Mouse (Mus musculus) heart, embryonic 15.5 days (tissue): Measurements from ENCODE around the gene Fscn3. TPM values are rescaled to one million over a fixed set of nuclear protein-coding genes. Genes with fewer than 3 reads are reported as not detected.

Experiments
- ATAC-seq: fragments of 200-750 bp; cut with Nextera tagmentation; replicated peaks from 2 replicates; pipeline ENCODE4 v1.8.0; 2017; ENCODE audit warnings: low read depth, moderate TSS enrichment; ENCODE audit not compliant: insufficient number of reproducible peaks, insufficient read depth, low FRiP score
- H3K27ac ChIP-seq: fragments of 300-500 bp; sonication (generic); 2 replicates; pipeline ENCODE4 v1.5.1; 2015; ENCODE audit warnings: mild to moderate bottlenecking, inconsistent platforms
- H3K27me3 ChIP-seq: fragments of 300-500 bp; sonication (generic); 2 replicates; pipeline ENCODE4 v1.6.1; 2015; ENCODE audit warnings: inconsistent platforms
- H3K36me3 ChIP-seq: fragments of 300-500 bp; sonication (generic); 2 replicates; pipeline ENCODE4 v1.6.1; 2015; ENCODE audit warnings: mild to moderate bottlenecking, inconsistent platforms
- H3K4me1 ChIP-seq: fragments of 300-500 bp; sonication (generic); replicated peaks from 2 replicates; pipeline ENCODE4 v1.6.1; 2015; ENCODE audit warnings: inconsistent platforms
- H3K4me2 ChIP-seq: fragments of 300-500 bp; sonication (generic); 2 replicates; pipeline ENCODE4 v1.6.1; 2015; ENCODE audit warnings: inconsistent platforms, mild to moderate bottlenecking, moderate library complexity
- H3K4me3 ChIP-seq: fragments of 300-500 bp; sonication (generic); 2 replicates; pipeline ENCODE4 v1.5.1; 2015; ENCODE audit warnings: mild to moderate bottlenecking, inconsistent platforms
- H3K9ac ChIP-seq: fragments of 300-500 bp; sonication (generic); 2 replicates; pipeline ENCODE4 v1.6.1; 2015; ENCODE audit warnings: mild to moderate bottlenecking, inconsistent platforms
- H3K9me3 ChIP-seq: fragments of 300-500 bp; sonication (generic); replicated peaks from 2 replicates; pipeline ENCODE4 v1.6.1; 2016; ENCODE audit warnings: inconsistent platforms
- WGBS: fragments of 180-500 bp; shearing (Covaris S2); methylation state at CpG from one replicate; pipeline ENCODE4 v1.1.7; 2015; ENCODE audit warnings: mixed read lengths; 5-methylcytosine and 5-hydroxymethylcytosine counted together
- polyA plus RNA-seq: library from polyadenylated mRNA; unstranded; fragments of >200 nt; fragmentation: Nextera tagmentation; extraction: Ambion mirVana; gene quantifications from 2 replicates; pipeline ENCODE4 v1.2.1, GENCODE M21; 2015

The Fscn3 gene
- polyA plus RNA-seq, 1 experiment from 2014 or later: not detected

DNA sequence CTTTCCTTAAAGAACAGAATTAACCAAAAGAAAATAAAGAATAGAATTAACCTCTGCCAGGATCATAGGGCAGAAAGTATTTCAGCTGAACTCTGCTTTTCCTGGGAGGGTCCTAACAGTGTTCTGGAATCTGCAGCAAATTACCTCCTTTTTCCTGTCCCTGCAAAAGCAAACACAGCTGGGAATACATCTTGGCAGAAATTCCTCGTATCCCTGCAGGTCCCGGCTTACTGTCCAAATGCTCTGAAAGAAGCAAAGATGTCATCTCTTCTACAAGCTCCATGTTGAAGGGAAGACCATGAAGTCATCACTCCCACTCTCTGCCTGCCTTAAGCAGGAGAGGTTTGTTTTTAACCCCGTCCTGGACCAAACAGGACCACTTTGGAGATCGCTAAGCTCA lies 10.6 kb upstream of the Fscn3 start:
- no peak overlapping the region for H3K9ac ChIP-seq
- H3K27ac ChIP-seq: peak overlapping the region; percentile 40
- no peak for ATAC-seq
- 65% methylated on average over 4 of the region's 4 CpGs for WGBS
- H3K4me1 ChIP-seq: peaks cover 39% of the 10 kb centered on the region
- H3K27me3 ChIP-seq: no peaks in the 10 kb centered on the region
- H3K36me3 ChIP-seq: peaks cover 43% of the 10 kb centered on the region
- no peak overlapping the region for H3K4me2 ChIP-seq
- H3K4me3 ChIP-seq: no peak overlapping the region
- no peaks in the 10 kb centered on the region for H3K9me3 ChIP-seq

DNA sequence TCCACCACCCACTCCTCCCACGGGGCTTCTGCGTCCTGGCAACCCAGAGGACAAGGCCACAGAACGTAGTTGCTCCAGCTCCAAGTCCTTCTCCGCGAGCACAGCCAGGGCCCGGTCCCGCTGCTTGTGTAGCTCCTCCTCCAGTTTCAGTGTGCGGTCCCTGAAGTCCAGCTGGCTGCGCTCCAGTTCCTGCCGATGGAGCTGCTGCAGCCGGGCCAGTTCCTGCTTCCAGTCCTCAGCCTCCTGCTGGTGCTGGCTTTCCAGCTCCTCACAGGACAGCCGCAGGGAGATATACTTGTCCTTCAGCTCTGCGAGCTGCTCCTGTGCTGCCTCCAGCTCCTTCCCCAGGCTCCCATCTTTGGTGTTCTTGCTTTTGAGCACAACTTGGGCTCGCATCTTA lies 9.1 kb upstream of the Fscn3 start:
- peaks cover 46% of the 10 kb centered on the region for H3K4me1 ChIP-seq
- peak overlapping the region; percentile 69 for H3K27ac ChIP-seq
- H3K27me3 ChIP-seq: no peaks in the 10 kb centered on the region
- H3K4me3 ChIP-seq: no peak overlapping the region
- 66% methylated on average over 14 of the region's 14 CpGs for WGBS
- H3K9ac ChIP-seq: no peak overlapping the region
- H3K4me2 ChIP-seq: peak overlapping the region; percentile 32
- H3K9me3 ChIP-seq: no peaks in the 10 kb centered on the region
- H3K36me3 ChIP-seq: peaks cover 43% of the 10 kb centered on the region
- ATAC-seq: no peak; the same call in 1 of the 2 replicates

DNA sequence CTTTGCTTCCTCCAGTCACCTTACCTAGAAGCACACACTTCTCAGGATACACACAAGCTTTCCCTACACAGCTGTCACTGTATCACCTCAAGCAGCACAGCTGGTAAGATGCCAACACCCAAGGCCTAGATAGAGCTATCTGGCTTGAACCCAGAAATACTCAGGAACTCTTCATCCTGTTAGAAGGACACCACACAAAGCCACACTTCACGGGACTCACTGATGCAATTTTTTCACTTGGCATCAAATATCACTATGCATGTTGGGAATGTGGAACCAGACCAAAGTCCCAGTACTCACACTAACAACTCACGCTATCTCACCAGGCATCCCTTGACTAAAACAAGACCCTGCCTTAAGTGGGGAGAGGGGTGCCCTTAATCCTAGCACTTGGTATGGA lies 7.9 kb upstream of the Fscn3 start:
- Histone ChIP-seq H3K4me3 (peak overlapping the region; percentile 82), H3K9me3 (no peaks in the 10 kb centered on the region), H3K4me2 (peak overlapping the region; percentile 77), H3K9ac (no peak overlapping the region), H3K36me3 (peaks cover 40% of the 10 kb centered on the region), H3K27ac (no peak overlapping the region), H3K27me3 (no peaks in the 10 kb centered on the region), H3K4me1 (peaks cover 53% of the 10 kb centered on the region)
- ATAC-seq: no peak
- 39% methylated on average over 2 of the region's 2 CpGs for WGBS

DNA sequence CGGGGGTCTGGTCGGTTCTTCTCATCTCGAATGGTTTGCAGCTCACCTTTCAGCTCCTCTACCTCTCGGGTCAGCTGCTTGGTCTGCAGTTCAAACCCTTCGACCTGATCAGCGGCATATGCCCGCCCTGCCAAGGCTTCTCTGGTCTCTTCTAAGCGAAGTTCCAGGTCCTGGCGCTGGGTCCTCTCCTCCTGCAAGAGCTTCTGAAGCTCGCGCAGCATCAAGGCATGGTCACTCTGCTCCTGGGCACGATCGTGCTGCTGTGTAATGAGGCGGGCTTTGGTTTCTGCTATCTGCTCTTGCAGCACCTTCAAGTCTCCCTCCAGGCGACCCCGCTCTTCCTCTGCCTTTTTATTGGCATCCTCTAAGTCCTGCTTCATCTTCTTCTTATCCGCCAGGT lies 7.2 kb upstream of the Fscn3 start:
- Histone ChIP-seq H3K4me3 (peak overlapping the region; percentile 82), H3K9me3 (no peaks in the 10 kb centered on the region), H3K27ac (no peak overlapping the region), H3K9ac (peak overlapping the region; percentile 63; the same call in 1 of the 2 replicates), H3K4me1 (peaks cover 58% of the 10 kb centered on the region), H3K27me3 (no peaks in the 10 kb centered on the region), H3K36me3 (peaks cover 34% of the 10 kb centered on the region), H3K4me2 (peak overlapping the region; percentile 77)
- 77% methylated on average over 17 of the region's 17 CpGs for WGBS
- no peak for ATAC-seq

DNA sequence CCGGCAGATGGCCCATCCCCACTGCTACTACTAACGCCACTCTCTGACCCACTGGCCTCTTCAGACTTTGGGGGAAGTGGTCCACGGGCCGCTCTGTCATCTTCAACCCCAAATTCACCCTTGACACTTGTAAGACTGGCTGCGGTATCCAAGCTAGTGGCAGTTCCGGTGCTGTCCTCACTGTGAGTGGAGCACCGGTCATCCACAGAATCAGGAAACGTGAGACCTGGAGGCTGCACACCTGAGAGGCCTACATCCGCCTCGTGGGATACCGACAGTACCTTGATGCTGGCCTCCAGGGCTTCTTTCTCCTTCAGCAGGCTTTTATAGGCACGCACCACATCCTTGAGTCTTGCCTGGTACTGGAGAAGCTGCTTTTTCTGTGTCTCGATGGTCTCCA lies 6.7 kb upstream of the Fscn3 start:
- no peaks in the 10 kb centered on the region for H3K9me3 ChIP-seq
- 14% methylated on average over 13 of the region's 13 CpGs for WGBS
- no peak for ATAC-seq
- peaks cover 34% of the 10 kb centered on the region for H3K36me3 ChIP-seq
- H3K4me2 ChIP-seq: peak overlapping the region; percentile 77
- H3K4me1 ChIP-seq: peaks cover 61% of the 10 kb centered on the region
- no peaks in the 10 kb centered on the region for H3K27me3 ChIP-seq
- H3K4me3 ChIP-seq: peak overlapping the region; percentile 82
- H3K27ac ChIP-seq: peak overlapping the region; percentile 60; the same call in 1 of the 2 replicates
- peak overlapping the region; percentile 63 for H3K9ac ChIP-seq

DNA sequence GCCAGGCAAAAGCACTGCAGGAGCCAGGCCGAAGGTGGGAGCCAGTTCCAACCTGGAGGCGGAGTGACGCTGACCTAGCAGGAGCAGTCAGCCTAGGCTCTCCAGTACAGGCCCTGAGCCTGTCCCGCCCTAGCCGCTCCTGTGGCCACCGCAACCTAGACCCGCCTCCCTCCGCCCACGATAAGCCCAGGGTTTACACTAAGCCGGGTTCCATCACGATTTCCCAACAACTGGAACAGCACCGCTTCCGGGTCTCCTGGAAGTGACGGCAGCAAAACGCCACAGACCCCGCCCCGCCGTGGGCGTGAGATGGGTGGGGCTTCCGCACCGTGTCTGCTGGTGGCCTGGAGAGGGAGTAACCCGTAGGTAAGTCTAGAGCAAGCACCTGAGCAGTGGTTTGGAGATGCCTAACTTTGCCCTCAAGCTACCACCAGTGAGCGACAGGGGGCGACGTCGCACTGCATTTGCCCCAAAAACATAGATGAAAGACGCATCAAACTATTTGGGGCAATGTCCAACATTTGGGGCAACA lies 6.1 kb upstream of the Fscn3 start:
- Histone ChIP-seq H3K36me3 (peaks cover 37% of the 10 kb centered on the region), H3K4me2 (peak overlapping the region; percentile 77)

DNA sequence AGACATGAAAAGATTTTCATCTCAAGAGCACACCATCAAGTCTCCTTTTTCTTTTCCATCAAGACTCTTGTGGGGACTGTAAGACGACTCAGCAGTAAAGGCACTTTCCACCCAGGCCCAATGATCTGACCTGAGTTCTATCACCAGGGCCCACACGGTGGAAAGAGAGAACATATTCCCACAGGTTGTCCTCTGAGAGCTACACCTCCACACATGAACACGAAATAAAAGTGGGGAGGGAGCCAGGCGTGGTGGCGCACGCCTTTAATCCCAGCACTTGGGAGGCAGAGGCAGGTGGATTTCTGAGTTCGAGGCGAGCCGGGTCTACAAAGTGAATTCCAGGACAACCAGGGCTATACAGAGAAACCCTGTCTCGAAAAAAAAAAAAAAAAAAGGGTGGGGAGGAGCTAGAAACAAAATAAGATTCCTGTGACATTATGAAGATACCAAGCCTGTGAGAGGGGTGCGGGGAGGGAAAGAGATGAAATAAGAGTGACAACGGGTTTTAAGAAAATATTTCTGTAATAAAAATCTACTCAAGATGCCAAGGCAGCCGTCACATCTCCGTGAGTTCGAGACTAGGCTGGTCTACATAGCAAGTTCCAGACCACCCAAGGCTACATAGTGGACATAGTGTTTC lies 4.8 kb upstream of the Fscn3 start:
- Histone ChIP-seq H3K27ac (peak overlapping the region; percentile 87), H3K4me1 (peaks cover 59% of the 10 kb centered on the region), H3K9me3 (no peaks in the 10 kb centered on the region), H3K4me3 (peak overlapping the region; percentile 96), H3K9ac (0 out of 2 replicates have a peak overlapping the region, but pooled peaks have one; percentile 98), H3K27me3 (no peaks in the 10 kb centered on the region), H3K4me2 (peak overlapping the region; percentile 49), H3K36me3 (peaks cover 30% of the 10 kb centered on the region)
- ATAC-seq: no peak
- 72% methylated on average over 15 of the region's 15 CpGs for WGBS

More for the DNA sequence above, 6.1 kb upstream of the Fscn3 start:
- peak overlapping the region; percentile 82 for H3K4me3 ChIP-seq
- no peaks in the 10 kb centered on the region for H3K27me3 ChIP-seq
- ATAC-seq: peak; percentile 74
- H3K9ac ChIP-seq: peak overlapping the region; percentile 63
- WGBS: under 1% methylated on average over 27 of the region's 27 CpGs
- H3K9me3 ChIP-seq: no peaks in the 10 kb centered on the region
- peak overlapping the region; percentile 60 for H3K27ac ChIP-seq
- peaks cover 61% of the 10 kb centered on the region for H3K4me1 ChIP-seq

DNA sequence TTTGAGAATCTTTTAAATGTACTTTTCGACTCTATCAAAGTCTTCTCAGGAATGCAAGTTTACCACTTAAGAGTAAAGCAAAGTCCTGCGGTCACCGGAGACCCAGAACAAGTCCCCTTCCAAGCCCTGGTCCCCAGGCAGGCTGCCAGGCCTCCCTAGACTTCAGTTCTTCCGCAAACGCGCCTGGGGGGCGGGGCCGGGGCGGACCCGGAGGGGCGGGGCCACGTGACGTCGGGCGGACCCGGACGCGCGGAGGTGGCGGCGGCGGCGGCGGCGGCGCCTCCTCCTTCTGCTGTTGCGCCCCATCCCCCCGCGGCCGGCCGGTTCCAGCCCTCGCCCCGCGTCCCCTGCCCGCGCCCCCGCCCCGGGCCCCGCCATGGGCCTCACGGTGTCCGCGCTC lies 4.3 kb upstream of the Fscn3 start, which contains the start of gene Arf5:
TSS of gene Arf5 (plus strand) at position 248 of the 400 bp plus-strand sequence.
- ATAC-seq: peak; percentile 82
- H3K9ac ChIP-seq: peak within 1 kb of the TSS; percentile 98
- WGBS: 1% methylated on average over 41 of the region's 42 CpGs
- peak within 1 kb of the TSS; percentile 87 for H3K27ac ChIP-seq
- peaks cover 25% of the 10 kb centered on the region for H3K36me3 ChIP-seq
- H3K4me3 ChIP-seq: peak within 1 kb of the TSS; percentile 96
- H3K27me3 ChIP-seq: no peaks in the 10 kb centered on the region
- peaks cover 53% of the 10 kb centered on the region for H3K4me1 ChIP-seq
- no peaks in the 10 kb centered on the region for H3K9me3 ChIP-seq
- peak within 1 kb of the TSS; percentile 75 for H3K4me2 ChIP-seq

DNA sequence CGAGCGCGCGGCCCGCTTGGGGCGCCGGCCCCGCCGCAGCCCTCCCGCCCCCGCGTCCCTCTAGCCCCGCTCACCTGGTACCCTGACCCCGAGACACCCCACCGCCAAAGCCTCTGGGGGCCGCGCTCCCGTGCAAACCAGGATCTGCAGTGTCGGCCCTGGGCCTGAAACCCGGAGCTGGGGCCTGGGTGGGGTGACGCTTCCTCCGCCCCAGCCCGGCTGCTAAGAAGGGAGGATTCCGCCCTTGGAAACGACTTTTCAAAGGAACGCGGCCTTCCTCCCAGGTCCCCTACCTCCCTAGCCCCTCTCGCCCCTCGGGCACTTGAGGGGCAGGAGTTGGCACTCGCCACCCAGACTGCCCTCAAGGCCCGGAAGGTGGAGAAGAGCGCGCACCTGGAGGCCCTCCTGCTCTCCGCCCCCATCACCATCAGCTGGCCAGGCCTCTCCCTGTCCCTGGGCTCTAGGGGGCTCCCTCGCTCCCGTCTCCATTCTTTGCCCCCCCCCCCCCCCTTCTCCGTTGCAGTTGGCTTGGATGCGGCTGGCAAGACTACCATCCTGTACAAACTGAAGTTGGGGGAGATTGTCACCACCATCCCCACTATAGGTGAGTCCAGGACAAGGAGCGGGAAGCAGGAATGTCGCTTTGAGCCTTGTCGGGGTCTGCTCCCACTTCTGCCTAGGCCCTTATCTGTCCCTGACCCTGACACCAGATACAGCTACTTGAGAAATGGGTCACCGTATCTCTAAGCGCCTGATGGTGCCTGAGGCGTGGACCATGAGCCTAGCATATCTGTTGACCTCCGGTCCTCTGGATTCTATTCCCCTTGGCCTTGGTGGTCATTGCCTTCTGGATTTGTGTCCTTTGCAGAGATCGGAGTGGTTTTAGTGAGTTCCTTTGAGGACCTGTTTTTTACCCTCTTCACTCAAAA lies 3.6 kb upstream of the Fscn3 start:
- H3K4me3 ChIP-seq: peak overlapping the region; percentile 96
- peak overlapping the region; percentile 87 for H3K27ac ChIP-seq
- 4% methylated on average over 46 of the region's 46 CpGs for WGBS
- H3K36me3 ChIP-seq: peaks cover 18% of the 10 kb centered on the region
- H3K9ac ChIP-seq: peak overlapping the region; percentile 98
- H3K27me3 ChIP-seq: no peaks in the 10 kb centered on the region
- ATAC-seq: peak; percentile 48
- H3K4me2 ChIP-seq: peak overlapping the region; percentile 75
- peaks cover 47% of the 10 kb centered on the region for H3K4me1 ChIP-seq
- H3K9me3 ChIP-seq: no peaks in the 10 kb centered on the region

DNA sequence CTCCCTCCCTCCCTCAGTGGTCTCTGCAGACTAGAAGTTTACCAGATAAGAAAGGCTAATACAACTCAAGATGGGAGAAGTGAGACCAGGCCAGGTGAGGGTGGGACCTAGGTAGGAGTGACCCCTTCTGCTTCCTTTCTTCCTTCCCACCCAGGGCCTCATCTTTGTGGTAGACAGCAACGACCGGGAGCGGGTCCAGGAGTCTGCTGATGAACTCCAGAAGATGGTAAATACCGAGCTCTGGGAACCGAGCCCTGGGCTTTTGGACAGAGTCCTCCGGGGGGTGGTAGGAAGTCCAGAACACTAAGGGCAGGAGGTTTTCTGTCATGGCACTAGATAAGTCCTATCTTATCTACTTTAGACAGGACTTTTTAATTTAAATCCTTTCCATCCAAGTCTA lies 2.6 kb upstream of the Fscn3 start:
- H3K27me3 ChIP-seq: no peaks in the 10 kb centered on the region
- H3K9ac ChIP-seq: no peak overlapping the region
- peak overlapping the region; percentile 75 for H3K4me2 ChIP-seq
- H3K27ac ChIP-seq: no peak overlapping the region; the same call in 1 of the 2 replicates
- H3K36me3 ChIP-seq: peaks cover 14% of the 10 kb centered on the region
- H3K4me3 ChIP-seq: no peak overlapping the region
- no peak for ATAC-seq
- H3K9me3 ChIP-seq: no peaks in the 10 kb centered on the region
- WGBS: 49% methylated on average over 6 of the region's 6 CpGs
- peaks cover 37% of the 10 kb centered on the region for H3K4me1 ChIP-seq

DNA sequence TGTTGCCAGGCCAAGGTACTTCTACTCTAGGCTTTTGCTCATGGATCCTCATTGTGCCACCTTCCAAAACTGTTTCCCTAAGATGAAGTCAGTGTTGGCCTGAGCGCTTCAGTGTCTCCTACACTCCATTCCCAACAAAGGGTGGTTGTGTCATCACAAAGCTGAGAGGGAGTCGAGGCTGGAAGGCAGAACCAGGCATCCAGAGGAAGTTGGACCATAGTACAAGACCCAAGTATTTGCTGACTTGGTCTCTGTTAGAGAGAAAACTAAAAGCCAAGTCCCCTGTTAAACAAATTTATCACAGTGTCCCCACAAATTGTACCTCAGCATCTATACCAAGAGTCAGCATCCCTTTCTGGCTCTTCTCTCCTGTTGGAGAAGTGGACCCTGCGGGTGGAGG lies 701 bp downstream of the Fscn3 start, which contains the start of gene Gcc1:
TSS of gene Gcc1 (minus strand) at position 101 of the 400 bp plus-strand sequence.
- H3K9me3 ChIP-seq: no peaks in the 10 kb centered on the region
- no peaks in the 10 kb centered on the region for H3K27me3 ChIP-seq
- H3K4me2 ChIP-seq: no peak within 1 kb of the TSS
- H3K4me3 ChIP-seq: no peak within 1 kb of the TSS
- H3K9ac ChIP-seq: no peak within 1 kb of the TSS
- no peak within 1 kb of the TSS for H3K27ac ChIP-seq
- WGBS: 87% methylated on average over 3 of the region's 3 CpGs
- H3K36me3 ChIP-seq: peaks cover 14% of the 10 kb centered on the region
- no peak for ATAC-seq
- peaks cover 15% of the 10 kb centered on the region for H3K4me1 ChIP-seq
